Mouse (Mus musculus) bone marrow, adult 2 months (tissue): ENCODE measurements around the gene Bcl2.

Experiments used
- CTCF ChIP-seq: fragments of 200-500 bp; IDR thresholded peaks from 2 replicates; pipeline ENCODE4 v1.5.1; 2011; ENCODE audit warnings: low read length, control low read depth; ENCODE audit not compliant: control insufficient read depth, insufficient read depth
- POLR2A ChIP-seq: fragments of 200-500 bp; IDR thresholded peaks from 2 replicates; pipeline ENCODE4 v1.6.1; 2011; ENCODE audit warnings: low read depth, mild to moderate bottlenecking, control low read depth, low read length, borderline replicate concordance; ENCODE audit not compliant: control insufficient read depth

GRCm38 (mm10) chr1:106715111-106716083, 1.3 kb upstream of the Bcl2 start:
- TF ChIP-seq POLR2A (no peak), CTCF (no peak)
